Mouse (Mus musculus) kidney, postnatal 25 days (tissue): ENCODE data around the gene Arglu1.

Experiments used
- DNase-seq, 2 experiments: peaks; one replicate each; pipeline ENCODE4 v3.0.0; 2021; ENCODE audit warnings: mixed read lengths in 2 of 2

The Arglu1 gene

DNA sequence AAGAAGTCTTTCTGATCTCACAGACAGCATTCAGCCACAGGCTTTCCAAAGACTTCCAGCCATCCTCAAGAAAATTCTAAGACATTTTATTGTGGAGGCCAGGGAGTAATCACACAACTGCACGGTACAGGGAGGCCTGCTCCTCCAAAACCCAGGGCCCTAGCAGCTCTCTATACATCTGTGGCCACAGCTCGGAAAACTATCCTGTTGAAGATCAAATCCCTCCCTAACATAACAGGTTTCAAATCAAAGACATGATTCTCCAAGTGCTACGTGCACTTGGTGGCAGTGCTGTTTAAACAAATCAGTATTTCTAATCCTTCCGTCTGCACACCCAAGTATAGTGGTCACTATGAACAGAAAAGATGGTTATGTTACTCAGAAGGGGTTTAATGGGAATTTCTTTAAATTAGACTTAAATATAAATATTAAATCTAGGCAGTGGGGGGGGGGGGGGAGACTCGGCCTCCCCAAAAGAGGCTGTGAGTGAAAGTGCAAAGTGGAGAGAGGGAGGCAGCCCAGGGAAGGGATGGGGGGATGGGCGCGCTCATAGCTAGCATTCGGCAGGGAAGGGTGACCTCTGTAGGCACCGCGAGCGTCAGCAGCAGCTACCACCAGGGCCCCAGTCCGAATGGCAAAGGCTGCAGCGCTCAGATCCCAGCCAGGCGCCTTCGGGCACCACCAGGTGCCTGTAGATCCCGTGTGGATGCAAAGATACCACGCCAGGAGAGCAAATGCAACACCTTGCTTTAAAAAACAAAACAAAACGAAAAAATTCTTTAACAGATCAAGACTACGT lies 31.7 kb downstream of the Arglu1 start:
- peak; percentile 91 to 92 for DNase-seq

DNA sequence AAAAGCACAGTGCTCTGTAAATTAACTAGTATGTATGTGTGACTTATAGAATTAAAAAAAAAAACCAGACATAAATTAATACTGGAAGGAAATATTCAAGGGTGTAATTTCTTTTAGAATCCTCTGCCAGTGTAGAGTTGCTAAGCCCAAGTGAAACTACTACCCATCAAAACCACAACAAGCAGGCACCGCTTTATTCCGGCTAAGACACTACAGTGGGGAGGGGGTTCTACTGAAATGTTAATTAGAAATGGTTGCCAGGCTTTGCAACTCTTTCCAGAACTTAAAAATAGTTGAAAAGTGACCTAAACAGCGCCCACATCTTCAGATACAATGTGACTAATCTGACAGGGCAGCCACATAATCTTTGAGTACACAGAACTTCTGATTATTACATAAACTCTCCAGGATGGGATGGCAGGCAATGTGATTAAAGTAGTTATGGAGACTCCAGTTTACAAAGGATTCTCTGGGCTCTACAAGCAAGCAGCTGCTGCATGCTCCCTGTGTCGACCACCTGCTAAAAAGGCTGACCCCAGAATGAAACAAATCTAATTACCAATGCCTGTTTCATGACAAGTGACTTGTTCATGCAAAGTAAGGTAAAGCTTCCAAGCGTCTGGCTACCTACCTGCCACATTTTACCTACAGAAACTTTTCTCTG lies 32.5 kb downstream of the Arglu1 start:
- no peak for DNase-seq

DNA sequence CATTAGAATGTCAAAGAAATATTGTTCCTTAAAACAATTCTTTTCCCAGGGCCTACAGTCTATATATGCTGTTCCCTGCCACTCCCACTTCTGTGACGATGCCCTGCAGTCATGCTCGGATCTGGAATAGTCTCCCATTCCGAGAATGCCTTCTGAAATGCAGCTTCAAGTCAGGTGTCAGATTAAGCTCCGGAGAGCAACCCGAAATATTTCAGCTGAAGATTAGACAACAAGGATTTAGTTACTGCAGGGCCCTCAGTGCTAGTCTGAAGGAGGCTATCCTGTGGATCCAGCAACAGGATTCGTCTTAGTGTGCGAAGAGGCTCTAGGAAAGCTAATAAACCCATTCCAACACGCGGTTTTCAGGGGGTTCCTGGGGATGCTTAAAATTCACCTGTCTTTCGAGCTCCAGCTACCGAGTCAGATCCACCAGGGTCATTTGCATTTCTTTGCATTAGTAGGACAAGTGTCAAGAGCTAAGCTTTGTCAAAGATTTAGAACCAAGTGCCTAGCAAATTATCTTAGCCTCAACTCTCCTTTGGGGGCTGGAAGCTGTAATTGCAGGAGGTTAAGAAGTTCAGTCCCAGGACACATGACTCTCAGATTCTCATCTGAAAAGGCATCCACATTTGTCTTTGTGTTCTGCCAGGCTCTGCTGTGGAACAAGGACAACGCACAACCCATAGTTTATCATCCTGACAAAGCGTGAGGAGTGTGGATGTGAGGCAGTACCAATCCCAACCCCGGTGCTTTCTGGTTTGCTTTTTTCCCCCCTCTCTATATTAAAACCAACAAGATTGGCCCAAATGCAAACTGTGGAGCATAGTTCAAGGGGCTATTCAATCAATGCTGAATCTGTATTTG lies 33.5 kb downstream of the Arglu1 start:
- no peak for DNase-seq

DNA sequence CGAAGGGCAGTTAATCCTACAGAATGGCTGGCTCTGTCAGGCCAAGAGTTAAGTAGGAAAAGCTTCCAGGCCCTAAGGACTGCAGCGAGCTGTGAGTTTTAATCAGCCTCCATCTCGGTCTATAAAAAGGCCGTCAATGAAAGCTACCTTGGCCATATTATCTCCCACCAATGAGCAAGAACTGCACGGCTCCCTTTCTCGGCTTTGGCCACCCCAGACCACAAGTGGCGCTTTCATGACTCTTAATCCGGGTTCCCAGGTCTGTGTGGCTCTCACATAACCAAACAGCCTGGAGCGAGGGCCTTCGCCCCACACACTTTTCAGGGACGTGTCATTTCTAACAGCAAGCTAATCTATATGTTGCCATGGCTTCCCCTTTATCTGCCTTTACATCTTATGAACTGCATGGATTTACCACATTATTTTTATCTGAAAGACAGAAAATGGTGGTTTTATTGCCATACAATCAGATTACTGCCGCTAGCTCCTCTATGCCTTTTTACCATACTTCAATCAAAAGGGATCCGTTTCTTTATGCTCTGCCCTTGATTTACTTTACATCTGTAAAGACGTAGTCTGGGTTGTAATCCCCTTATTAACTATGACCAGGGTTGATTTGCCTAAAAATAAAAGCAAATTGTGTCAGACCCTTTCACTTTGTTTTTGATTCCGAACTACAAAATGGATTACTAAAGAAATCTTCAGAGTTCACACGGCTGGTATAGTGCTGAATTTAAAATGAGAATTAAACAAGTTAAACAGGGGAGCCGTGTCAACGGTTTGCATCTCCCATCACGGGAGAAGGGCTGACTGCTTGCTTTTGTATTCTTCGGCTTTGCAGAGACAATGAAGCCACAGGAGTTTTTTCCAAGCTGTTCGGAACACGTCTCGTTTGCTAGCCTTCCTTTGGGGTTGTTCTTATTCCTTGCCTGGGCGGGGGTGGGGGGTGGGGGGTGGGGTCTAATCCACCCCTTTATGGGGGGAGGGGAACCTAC lies 34.7 kb downstream of the Arglu1 start:
- DNase-seq, result no peak

DNA sequence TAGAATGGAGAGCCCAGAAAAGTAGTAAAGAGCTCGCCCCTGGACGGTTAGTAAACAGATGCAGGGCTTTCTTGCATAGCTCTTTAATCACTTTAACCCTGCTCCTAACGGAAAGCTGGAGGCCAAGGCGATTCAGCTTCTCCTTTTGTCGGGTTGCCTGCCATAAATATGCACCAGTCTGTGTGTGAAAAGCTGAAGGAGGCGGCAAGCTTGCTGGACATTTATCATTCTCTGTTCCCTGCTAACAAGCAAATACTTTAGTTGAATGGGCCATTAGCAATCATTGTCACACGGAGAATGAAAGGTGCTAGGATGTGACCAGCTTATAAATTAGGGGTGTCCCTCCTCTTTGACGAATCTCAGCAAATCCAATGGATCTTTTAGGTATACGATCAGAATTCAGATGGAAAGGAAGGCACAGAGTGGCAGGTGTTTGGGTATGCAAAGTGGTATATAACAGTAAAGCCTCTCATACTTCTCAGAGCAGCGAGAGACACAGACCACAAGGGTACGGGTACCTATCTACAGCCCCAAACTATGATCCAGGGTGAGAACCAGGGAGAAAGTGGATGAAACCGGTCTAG lies 36.3 kb downstream of the Arglu1 start:
- no peak for DNase-seq

- DNase-seq, result no peak
Observed at GRCm38 (mm10) chr8:8653343-8653742, 37.0 kb downstream of the Arglu1 start.

- DNase-seq, result peak in 1 of 2 experiments; percentile 40
Observed at GRCm38 (mm10) chr8:8652388-8652787, 37.9 kb downstream of the Arglu1 start.

DNA sequence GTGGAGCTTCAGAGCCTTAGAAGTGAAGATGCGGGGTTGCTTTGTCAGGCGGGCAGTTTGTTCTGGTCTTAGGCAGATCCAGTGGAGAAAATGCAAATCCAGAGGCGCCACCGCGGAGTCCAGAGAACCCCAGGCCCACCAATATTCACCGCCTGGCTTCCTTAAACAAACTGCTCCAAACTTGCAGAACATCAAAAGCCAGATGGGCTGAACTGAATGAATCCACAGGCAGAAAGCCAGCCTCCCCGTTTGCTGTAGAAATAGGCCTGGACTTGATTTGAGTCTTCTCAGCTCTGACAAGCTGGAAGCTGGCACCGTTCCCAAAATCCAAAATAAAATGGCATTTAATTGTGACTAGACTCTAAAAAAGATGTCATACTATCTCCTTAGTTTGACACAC lies 40.4 kb downstream of the Arglu1 start:
- DNase-seq, result peak in 1 of 2 experiments; percentile 43

DNA sequence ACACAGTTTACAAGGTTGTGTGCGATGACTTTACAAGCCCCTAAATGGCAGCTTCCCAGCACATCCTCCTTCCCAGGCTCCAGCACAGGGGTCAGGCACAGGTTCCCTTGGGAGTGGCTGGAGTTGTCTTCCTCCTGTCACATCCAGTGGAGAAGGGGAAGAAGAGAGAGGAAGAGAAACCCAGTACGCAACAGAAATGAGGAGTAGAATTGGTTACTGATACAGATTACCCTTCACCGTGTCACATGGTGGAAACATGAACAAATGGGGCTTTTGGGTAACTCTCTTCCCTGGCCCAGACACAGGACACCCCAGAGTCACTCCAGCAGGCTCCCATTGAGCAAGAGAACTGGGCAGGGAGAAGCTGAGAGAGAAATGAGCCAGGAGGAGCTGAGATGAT lies 40.8 kb downstream of the Arglu1 start:
- DNase-seq, result no peak

- DNase-seq, result no peak
Observed at GRCm38 (mm10) chr8:8648686-8649085, 41.6 kb downstream of the Arglu1 start.

DNA sequence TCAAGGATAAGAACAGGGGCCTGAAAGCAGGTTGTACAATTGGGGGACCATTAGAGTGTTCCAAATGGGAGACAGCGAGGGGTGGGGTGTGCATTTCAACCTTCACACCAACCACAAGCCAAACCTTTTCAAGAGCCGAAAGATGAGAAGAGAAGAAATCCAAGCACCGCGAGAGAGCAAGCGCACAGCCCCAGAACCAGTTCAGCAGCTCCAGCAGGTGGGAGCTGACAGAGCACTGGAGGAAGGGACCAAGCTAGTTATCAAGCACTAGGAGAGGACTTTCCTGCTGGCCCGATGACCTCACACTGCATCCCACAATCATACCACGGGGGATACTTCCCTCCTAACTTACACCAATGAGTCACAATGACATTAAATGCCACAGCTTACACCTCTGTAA lies 42.5 kb downstream of the Arglu1 start:
- no peak for DNase-seq

GRCm38 (mm10) chr8:8647319-8647718 lies 43.0 kb downstream of the Arglu1 start:
- DNase-seq, result no peak

- no peak for DNase-seq
Observed at GRCm38 (mm10) chr8:8644160-8644915, 46.0 kb downstream of the Arglu1 start.

DNA sequence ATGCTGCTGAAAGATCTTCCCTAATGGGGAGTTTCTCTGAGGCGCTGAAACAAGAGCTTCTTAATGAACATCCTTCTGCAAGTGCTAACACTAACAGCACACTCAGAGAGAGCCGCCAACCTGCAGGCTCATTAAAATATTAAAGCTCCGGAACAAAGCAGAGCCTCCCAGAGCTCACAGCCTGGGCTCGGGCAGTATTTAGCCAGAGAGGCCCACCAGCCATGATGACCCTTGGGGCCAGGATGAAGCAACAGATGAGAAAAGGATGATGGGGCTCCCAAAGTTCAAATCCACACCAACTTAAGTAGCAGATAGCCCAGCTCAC lies 50.1 kb downstream of the Arglu1 start:
- DNase-seq, result no peak

- no peak for DNase-seq
Observed at GRCm38 (mm10) chr8:8639569-8640263, 50.6 kb downstream of the Arglu1 start.

GRCm38 (mm10) chr8:8631394-8631793 lies 58.9 kb downstream of the Arglu1 start:
- no peak for DNase-seq

GRCm38 (mm10) chr8:8624017-8624416 lies 66.3 kb downstream of the Arglu1 start:
- DNase-seq, result no peak

GRCm38 (mm10) chr8:8623486-8623885 lies 66.8 kb downstream of the Arglu1 start:
- DNase-seq, result peak; percentile 53 to 63

GRCm38 (mm10) chr8:8622476-8622875 lies 67.8 kb downstream of the Arglu1 start:
- no peak for DNase-seq

GRCm38 (mm10) chr8:8622031-8622430 lies 68.3 kb downstream of the Arglu1 start:
- DNase-seq, result no peak
